Mouse (Mus musculus) E14TG2a.4 (cell line): ENCODE results near the gene Psmd10.

Source experiments
- CTCF ChIP-seq: conservative IDR thresholded peaks from 2 replicates; pipeline ENCODE4 v1.5.1; 2014; ENCODE audit warnings: low read length
- NANOG ChIP-seq: IDR thresholded peaks from 2 replicates; pipeline ENCODE4 v1.6.1; 2014; ENCODE audit warnings: borderline replicate concordance, low read length, mixed read lengths
- POU5F1 ChIP-seq: IDR thresholded peaks from 2 replicates; pipeline ENCODE4 v1.6.1; 2014; ENCODE audit warnings: low read length, borderline replicate concordance

DNA sequence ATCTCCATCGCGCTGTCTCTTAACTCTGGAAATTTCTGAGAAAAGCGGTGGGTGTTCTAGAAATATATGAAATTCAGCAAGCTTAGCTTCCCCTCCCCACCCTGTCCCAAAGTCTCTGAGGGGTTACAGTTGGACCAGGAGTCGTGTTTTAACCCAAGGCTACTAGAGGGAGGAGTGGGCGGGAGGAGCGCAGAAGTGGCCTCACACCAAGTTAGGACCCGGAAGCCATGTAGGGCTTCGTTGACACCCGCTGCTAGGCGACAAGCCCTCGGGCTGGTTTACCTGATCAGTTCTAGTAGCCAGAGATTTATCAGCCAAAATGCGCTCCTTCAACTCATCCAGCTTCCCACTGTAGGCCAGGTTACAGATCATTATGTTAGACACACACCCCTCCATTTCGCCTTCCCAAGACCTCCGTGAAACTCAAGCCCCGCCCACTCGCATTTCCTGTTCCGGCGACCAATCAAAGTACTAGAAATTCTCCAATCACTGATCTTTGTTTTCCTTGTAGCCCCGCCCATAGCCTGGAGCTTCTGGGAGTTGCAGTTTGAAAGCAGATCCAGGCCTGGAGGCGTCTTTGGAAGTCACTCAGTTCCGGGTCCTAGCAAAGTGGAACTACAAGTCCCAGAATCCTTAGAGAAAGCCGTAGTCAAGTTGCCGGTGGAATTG is at the start of gene Psmd10, which contains the start of gene Atg4a:
- TF ChIP-seq CTCF (no peak), NANOG (no peak), POU5F1 (no peak)
